Mouse (Mus musculus) embryo, embryonic 9.5 days (tissue): ENCODE data around the gene Mid1ip1.

ENCODE experiments used
- DNase-seq: peaks from one replicate; pipeline ENCODE4 v3.0.0-alpha.2; 2017; ENCODE audit errors: extremely low spot score

The Mid1ip1 gene

DNA sequence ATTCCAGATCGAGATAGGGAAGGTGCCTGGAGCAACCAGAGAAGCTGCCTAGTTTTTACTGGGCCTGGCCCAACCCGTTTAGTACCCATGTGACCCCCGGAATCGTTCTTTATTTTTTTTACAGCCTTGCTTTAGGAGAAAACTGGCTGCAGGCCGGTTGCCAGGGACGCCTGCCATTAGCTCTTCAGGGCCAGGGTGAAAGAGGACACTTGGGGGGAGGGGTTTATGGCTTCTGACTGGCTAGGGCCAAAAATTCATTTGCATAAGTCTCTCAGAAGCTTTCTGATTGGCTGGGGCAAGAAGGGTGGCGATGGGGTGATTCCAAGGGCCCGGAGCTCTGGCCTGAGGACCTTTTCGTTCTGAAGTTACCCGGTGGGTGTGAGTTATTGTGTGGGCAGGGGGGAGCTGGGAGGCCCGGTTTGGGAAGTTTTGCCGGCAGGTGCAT is at the start of gene Mid1ip1:
Mid1ip1 (plus strand) TSS at position 318 of the 445 bp plus-strand sequence.
- peak; percentile 79 for DNase-seq

DNA sequence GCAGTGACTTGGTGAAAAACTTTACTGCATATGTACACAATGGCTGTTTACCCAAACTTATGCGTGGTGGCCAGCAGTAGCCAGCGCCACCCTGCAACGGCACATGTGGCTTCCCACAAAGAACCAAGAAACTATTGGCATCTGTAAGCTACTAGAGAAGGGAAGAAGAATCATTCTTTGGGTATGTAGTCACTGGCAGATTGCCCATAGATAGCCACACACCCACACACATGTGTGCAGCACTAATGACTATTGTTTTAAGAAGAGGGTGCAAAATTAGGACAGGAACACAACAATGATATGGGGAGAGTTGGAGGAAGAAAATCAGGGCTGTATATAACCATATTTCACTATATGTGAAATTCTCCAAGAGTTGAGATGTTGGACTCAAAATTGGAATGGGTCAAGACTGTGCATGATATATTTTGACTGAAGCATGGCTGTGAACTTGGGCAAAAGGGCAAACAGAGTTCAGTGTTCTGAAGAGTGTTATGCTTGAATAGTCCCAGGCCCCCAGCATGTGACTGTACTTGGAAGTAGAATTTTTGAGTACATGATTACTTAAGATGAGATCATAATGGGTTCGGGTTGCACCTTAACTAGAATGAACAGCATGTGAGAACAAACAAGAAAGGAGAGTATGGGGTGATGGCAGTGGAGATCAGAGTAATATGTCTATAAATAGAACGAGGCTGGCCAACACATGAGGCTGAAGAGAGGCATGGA is 20.2 kb upstream of the Mid1ip1 start:
- DNase-seq, result no peak

DNA sequence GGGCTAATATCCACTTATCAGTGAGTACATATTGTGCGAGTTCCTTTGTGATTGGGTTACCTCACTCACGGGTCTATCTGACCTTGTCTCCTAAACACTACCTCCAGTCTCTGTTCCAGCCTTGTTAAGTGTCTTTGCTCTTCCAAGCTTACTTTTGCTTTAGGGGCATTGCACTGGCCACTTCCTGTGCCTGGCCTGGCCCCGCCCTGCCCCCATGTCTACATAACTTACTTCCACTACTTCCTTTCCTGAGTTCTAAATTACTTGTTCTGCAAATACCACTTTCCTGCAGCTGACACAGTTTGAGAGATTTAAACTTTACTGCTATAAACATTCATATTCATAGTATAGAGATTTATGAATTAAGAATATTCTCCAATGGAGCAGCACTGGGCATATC is 8.1 kb upstream of the Mid1ip1 start:
- DNase-seq, result no peak

DNA sequence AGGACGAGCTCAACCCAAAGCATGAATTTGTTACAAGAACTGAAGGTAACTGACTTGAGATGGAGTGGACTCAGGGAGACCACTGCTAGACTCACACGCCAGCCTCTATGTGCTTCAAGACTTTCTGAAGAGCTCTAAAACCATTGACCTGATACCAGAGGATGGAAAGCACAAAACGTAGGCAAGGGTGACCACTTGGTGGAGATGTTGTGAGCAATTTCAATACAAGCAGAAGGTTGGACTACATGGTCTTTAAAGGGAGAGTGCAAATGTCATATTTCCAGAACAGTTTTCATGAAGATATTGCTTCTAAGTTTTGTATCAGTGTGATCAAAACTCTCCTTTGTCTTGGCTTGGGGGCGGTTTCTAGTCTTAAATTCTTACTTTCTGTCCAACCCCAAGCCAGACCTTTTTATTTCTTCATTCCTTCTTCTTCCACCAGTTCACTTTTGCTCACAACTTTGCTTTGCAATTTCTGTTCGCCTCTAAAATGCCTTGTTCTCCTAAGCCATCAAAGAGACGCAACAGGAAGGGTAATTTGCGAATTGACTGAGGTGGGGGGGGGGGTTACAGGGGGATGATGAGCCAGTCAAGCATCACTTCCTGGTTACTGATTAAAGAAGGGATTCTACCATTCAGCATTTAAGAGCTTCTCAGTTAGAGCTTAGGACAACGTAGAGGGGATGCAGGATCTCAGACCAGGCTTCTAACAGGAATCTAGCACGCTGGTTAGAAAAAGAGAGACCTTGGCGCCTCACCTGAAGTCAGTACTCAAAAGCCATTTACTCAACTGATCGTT is 775 bp upstream of the Mid1ip1 start:
- DNase-seq, result no peak

DNA sequence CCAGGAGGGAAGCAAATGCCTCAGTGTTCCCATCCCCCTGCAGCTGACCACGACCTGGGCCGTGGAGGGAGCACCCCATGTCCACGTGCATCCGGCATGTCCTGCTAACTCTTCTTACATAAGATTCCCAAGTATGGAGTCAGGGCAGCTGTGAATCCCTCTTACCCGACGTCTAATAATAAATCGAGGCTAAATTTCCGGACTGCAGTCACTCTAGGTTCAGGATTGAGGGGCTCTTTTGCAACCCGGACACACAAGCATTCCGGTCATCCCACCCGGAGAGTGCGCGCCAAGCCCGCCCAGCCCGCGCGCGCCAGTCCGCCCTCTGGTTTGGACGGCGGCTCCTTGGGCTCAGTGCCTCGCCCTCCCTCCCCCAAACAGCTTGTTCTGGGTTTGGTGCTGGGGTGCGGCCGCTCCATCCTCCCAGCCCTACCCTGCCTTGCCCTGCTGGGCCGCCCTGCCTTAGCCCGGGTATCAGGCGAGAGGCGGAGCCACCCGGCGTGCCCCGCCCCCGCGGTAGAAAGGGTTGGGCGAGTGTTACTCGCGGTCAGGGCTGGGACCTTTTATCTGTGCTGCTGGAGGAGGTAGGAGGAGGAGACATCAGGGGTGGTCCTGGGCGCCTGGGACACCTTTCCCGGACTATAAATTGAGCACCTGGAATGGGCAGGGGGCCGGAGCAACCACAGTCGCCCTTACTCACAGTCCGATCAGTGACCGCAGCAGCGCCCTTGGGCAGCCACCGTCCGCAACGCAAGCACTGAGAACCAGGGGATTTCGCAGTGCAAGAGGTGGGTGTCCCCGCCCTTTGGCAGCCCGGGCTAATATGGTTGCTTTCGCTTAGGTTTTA is 2.3 kb downstream of the Mid1ip1 start:
- DNase-seq, result peak; percentile 81

DNA sequence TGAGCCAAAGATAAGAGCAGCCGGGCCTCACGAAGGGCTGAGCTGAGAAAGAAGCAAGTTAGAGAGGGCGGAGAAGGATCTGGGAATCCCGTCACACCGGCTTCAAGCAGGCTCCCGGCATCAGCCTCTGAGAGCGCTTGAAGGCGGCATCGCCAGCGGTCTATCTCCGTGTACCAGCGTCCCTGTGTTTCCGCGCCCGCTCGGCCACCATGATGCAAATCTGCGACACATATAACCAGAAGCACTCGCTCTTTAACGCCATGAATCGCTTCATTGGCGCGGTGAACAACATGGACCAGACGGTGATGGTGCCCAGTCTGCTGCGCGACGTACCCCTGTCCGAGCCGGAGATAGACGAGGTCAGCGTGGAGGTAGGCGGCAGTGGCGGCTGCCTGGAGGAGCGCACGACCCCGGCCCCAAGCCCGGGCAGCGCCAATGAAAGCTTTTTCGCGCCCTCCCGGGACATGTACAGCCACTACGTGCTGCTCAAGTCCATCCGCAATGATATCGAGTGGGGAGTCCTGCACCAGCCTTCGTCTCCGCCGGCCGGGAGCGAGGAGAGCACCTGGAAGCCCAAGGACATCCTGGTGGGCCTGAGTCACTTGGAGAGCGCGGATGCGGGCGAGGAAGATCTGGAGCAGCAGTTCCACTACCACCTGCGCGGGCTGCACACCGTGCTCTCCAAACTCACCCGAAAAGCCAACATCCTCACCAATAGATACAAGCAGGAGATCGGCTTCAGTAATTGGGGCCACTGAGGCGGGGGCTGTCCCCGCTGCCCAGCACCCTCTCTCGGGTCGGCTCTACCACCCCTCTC is 3.4 kb downstream of the Mid1ip1 start:
- peak; percentile 41 for DNase-seq

DNA sequence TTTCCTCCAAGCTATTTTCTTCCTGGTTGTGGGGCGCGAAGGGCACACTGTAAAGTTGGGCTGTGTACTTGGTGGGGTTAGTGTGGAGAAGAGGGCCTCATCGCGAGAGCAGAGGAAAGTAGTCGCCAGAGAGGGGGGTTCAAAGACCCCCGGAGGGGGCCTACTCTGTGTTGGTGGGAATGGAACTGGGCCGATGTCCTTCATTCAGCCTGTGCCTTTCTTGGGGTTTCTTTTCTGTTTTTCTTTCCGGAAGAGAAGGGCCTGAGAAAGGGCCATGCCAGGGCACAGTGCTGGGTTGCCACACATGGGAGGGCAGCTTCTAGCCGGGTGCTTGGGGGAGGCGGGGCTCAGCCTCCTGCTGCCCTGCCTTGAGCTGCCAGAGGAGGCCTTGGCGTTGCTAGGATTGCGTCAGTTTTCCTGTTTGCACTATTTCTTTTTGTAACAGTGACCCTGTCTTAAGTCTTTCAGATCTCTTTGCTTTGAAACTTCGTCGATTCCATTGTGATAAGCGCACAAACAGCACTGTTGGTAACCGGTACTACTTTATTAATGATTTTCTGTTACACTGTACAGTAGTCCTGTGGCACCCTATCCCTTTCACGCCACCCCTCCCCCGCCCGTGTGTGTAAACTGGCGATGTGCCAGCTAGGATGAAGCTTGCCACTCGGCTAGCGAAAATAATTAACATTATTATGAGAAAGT is 4.2 kb downstream of the Mid1ip1 start:
- no peak for DNase-seq

DNA sequence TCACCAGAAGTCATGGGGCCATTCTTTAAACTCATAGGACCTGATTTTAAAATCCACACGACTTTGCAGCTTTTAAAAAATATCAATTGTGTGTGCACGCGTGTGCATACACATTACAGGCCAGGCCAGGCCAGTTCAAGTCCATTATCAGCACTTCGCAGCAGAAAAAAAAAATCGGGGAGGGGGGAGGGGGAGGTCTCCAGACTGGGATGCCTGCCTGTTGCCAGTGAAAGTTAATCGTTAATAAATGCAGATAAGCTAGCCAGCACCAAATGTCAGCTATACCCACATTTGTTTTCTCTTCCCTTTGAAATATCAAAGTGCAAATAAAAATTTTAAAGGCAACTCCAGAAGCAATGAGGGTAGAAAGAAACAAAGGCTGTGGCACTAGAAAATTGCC is 5.6 kb downstream of the Mid1ip1 start:
- DNase-seq, result no peak

DNA sequence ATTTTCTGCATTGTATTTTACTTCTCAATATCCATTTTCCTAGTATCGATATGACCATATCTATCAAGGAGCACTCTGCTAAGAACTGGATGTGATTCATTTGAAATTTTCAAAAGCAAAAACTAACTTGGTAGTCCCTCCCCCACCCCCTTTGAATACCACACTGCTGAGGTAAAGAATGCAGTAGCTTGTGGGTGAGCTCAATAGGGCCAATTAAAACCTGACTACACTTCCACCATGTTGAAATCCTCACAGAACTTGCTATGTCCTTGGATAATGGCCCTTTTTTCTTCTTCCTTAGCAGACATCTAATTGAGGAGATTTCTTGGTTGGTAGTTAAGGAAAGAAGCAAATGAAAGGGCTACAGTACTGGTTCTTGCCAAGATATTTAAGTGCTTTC is 9.8 kb downstream of the Mid1ip1 start:
- DNase-seq, result no peak

DNA sequence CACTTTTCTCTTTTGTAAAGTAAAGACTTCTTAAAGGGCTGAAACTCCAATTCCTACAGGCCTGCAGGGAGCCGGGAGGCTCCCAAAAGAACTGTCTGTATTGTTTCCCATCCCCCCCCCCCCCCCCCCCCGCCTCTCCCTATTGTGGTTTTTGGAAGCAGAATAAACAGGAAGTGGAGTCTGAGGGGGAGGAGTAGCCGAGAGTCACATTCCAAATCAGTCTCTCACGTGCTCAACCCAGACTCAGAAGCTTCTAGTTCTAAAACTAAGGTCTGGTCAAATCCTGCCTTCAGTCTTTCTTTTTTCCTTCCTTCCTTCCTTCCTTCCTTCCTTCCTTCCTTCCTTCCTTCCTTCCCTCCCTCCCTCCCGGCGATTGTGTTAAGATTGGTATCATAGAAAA is 14.7 kb downstream of the Mid1ip1 start:
- no peak for DNase-seq

DNA sequence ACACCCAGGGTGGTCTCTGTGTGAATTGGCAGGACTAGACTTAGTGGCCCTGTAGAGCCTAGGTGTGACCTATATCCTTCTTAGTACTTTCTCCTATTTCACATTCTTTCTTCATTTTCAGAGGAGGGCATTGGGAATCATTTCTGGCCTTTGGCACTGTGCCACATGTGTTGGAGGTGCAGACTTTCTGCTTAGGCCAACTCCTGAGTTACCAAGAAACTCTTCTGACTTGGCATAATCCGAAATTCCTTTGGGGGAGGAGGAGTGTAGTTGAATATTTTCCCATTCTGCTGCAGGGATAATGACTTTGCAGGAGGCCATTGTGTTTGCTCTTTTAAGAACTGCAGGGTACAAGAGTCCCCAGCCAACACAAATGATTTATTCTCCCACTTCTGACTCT is 19.6 kb downstream of the Mid1ip1 start:
- DNase-seq, result no peak

DNA sequence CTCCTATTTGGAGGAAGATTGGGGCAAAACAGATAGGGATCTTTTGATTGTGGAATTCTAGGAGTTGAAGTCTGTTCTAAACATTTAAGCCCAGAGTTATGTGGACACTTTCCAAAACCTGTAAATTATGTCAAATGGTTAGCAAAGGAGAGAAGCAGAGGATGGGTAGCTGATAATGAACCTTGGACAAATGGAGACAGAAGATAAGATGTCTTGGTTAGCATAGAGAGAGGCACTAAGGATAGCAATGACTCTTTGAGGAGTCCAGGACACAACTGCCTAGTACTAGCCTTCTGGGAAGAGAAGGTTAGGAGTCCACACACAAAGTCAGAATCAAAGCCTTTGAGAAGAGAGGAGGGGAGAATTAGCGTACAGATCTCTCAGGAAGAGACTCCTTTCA is 20.1 kb downstream of the Mid1ip1 start:
- DNase-seq, result no peak

DNA sequence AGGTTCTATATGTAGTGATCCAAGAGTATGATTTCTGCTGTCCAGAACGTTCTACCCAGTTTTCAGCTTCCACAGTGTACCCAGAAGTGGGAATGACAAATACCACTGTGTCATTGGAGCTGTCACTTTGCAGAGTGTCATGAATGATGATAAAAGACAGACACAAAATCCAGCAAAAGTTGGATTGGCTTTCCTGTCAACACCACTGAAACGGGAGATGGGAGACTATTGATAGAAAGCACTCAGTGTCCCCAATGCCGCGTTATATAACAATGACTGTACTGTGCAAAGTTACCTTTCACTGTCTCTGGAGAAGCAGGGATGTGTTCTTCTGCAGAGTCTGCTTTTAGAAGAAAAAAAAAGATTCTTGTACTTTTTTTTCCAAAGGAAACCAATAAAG is 44.1 kb downstream of the Mid1ip1 start:
- no peak for DNase-seq

DNA sequence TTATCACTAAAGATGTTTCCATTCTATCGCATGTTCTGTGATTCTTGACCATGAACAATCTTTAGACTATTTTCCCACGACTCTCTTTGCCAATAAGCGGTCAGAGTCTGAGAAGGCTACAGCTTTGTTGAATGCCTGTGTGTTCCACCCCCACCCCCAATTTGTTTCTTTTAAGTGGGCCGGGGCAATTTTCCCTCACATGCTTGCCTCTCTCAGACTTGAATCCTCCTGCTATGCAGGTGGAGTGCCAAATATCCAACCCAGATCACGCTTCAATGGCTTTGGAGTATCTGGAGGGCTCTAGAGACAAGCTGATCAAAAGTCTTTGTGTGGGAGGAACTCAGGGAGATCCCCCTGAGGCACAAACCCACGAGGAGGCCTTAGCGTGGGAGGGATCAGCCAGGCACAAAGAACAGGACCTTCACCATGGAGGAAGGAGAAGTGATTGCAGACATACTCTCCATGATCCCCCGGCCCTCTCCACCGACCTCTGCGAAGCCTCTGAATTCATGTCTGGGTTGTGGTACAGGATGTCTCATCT is 48.7 kb downstream of the Mid1ip1 start:
- no peak for DNase-seq
